Mouse (Mus musculus) telencephalon, adult 2 months (tissue): ENCODE results near the gene Vat1.
"Not testable (repeated sequence)": the region's sequence is repeated elsewhere in the genome, so short reads cannot be mapped to it uniquely, and the experiment has no call there.

Experiments used
- DNase-seq: peaks from one replicate; pipeline ENCODE4 v3.0.0-alpha.2; 2011; ENCODE audit warnings: low read depth, low spot score

Vat1 gene

GRCm38 (mm10) chr11:101465869-101466551 lies at the start of gene Vat1:
Vat1 (minus strand) TSS chr11:101466230.
- no peak for DNase-seq

- no peak for DNase-seq
These were observed 41.1 kb upstream of the Vat1 start for GRCm38 (mm10) chr11:101507090-101507489.

- no peak for DNase-seq
These were observed 40.3 kb upstream of the Vat1 start for GRCm38 (mm10) chr11:101506269-101506780.

GRCm38 (mm10) chr11:101486126-101486525 lies 20.1 kb upstream of the Vat1 start:
- no peak for DNase-seq

- DNase-seq = no peak
These were observed 19.5 kb upstream of the Vat1 start for GRCm38 (mm10) chr11:101485509-101486028.

- no peak for DNase-seq
These were observed 18.8 kb upstream of the Vat1 start for GRCm38 (mm10) chr11:101484814-101485213.

GRCm38 (mm10) chr11:101484245-101484644 lies 18.2 kb upstream of the Vat1 start:
- no peak for DNase-seq

- no peak for DNase-seq
These were observed 17.8 kb upstream of the Vat1 start for GRCm38 (mm10) chr11:101483804-101484203.

- no peak for DNase-seq
These were observed 14.9 kb upstream of the Vat1 start for GRCm38 (mm10) chr11:101480912-101481311.

- DNase-seq = no peak
These were observed 13.2 kb upstream of the Vat1 start for GRCm38 (mm10) chr11:101479171-101479635.

- no peak for DNase-seq
These were observed 11.7 kb upstream of the Vat1 start for GRCm38 (mm10) chr11:101477552-101478211.

- no peak for DNase-seq
These were observed 11.1 kb upstream of the Vat1 start for GRCm38 (mm10) chr11:101477194-101477551.

GRCm38 (mm10) chr11:101476361-101476760 lies 10.3 kb upstream of the Vat1 start:
- not testable (repeated sequence) for DNase-seq

- DNase-seq = no peak
These were observed 8.3 kb upstream of the Vat1 start for GRCm38 (mm10) chr11:101474298-101474697.

GRCm38 (mm10) chr11:101473686-101474085 lies 7.7 kb upstream of the Vat1 start:
- not testable (repeated sequence) for DNase-seq

- DNase-seq = no peak
These were observed 6.3 kb upstream of the Vat1 start for GRCm38 (mm10) chr11:101472336-101472735.

GRCm38 (mm10) chr11:101471926-101472325 lies 5.9 kb upstream of the Vat1 start:
- DNase-seq = no peak

GRCm38 (mm10) chr11:101470206-101470605 lies 4.2 kb upstream of the Vat1 start:
- DNase-seq = no peak

GRCm38 (mm10) chr11:101469155-101469554 lies 3.1 kb upstream of the Vat1 start:
- no peak for DNase-seq

- no peak for DNase-seq
These were observed 2.7 kb upstream of the Vat1 start for GRCm38 (mm10) chr11:101468731-101469130.

- no peak for DNase-seq
These were observed 2.2 kb upstream of the Vat1 start for GRCm38 (mm10) chr11:101468263-101468688.

GRCm38 (mm10) chr11:101467477-101468262 lies 1.6 kb upstream of the Vat1 start:
- DNase-seq = peak; percentile 75
